Mouse (Mus musculus) CD4-positive, CD25-positive, alpha-beta regulatory T cell, adult 4 months (primary cell): ENCODE measurements around the gene Slc7a9. TPM values are rescaled to one million over a fixed set of nuclear protein-coding genes. Genes with fewer than 3 reads are reported as not detected.

Source experiments
- ATAC-seq: one replicate; pipeline ENCODE4 v1.8.0; 2017
- polyA plus RNA-seq, 2 experiments: library from polyadenylated mRNA; unstranded; fragments of 100-300 nt; shearing (Covaris generic); gene quantifications; one replicate each; pipeline ENCODE4 v1.2.1; 2017

Slc7a9 gene
- polyA plus RNA-seq, result not detected

- ATAC-seq, result no peak
These were observed at the start of gene Slc7a9 for GRCm38 (mm10) chr7:35447996-35448846. Gene Slc7a9, plus strand, starts transcription at chr7:35448796.

GRCm38 (mm10) chr7:35401169-35401568, 47.4 kb upstream of the Slc7a9 start:
- ATAC-seq, result no peak

- no peak for ATAC-seq
These were observed 33.4 kb upstream of the Slc7a9 start for GRCm38 (mm10) chr7:35415226-35415625.

GRCm38 (mm10) chr7:35415801-35416653, 32.6 kb upstream of the Slc7a9 start:
- no peak for ATAC-seq

- no peak for ATAC-seq
These were observed 32.0 kb upstream of the Slc7a9 start for GRCm38 (mm10) chr7:35416654-35416948.

GRCm38 (mm10) chr7:35423071-35423470, 25.5 kb upstream of the Slc7a9 start:
- no peak for ATAC-seq

- no peak for ATAC-seq
These were observed 20.4 kb upstream of the Slc7a9 start for GRCm38 (mm10) chr7:35428146-35428545.

- no peak for ATAC-seq
These were observed 13.3 kb upstream of the Slc7a9 start for GRCm38 (mm10) chr7:35435266-35435665.

- ATAC-seq, result no peak
These were observed 1.1 kb upstream of the Slc7a9 start for GRCm38 (mm10) chr7:35447501-35447900.

- no peak for ATAC-seq
These were observed 271 bp downstream of the Slc7a9 start for GRCm38 (mm10) chr7:35448867-35449266.

- ATAC-seq, result no peak
These were observed 7.7 kb downstream of the Slc7a9 start for GRCm38 (mm10) chr7:35456091-35456814.

GRCm38 (mm10) chr7:35460971-35461370, 12.4 kb downstream of the Slc7a9 start:
- ATAC-seq, result no peak

GRCm38 (mm10) chr7:35465027-35465426, 16.4 kb downstream of the Slc7a9 start:
- no peak for ATAC-seq

- no peak for ATAC-seq
These were observed 19.3 kb downstream of the Slc7a9 start for GRCm38 (mm10) chr7:35467856-35468255.

GRCm38 (mm10) chr7:35470794-35471193, 22.2 kb downstream of the Slc7a9 start:
- ATAC-seq, result no peak

- no peak for ATAC-seq
These were observed 27.9 kb downstream of the Slc7a9 start for GRCm38 (mm10) chr7:35476457-35476856.

- no peak for ATAC-seq
These were observed 36.5 kb downstream of the Slc7a9 start for GRCm38 (mm10) chr7:35485126-35485525.

GRCm38 (mm10) chr7:35486553-35486952, 38.0 kb downstream of the Slc7a9 start:
- ATAC-seq, result no peak

- no peak for ATAC-seq
These were observed 41.6 kb downstream of the Slc7a9 start for GRCm38 (mm10) chr7:35490186-35490585.

- no peak for ATAC-seq
These were observed 42.4 kb downstream of the Slc7a9 start for GRCm38 (mm10) chr7:35491005-35491404.

- ATAC-seq, result no peak
These were observed 48.9 kb downstream of the Slc7a9 start for GRCm38 (mm10) chr7:35497516-35497915.

GRCm38 (mm10) chr7:35501995-35502394, 53.4 kb downstream of the Slc7a9 start:
- no peak for ATAC-seq
